Mouse (Mus musculus): ENCODE data around the gene Ager.

The Ager gene

DNA sequence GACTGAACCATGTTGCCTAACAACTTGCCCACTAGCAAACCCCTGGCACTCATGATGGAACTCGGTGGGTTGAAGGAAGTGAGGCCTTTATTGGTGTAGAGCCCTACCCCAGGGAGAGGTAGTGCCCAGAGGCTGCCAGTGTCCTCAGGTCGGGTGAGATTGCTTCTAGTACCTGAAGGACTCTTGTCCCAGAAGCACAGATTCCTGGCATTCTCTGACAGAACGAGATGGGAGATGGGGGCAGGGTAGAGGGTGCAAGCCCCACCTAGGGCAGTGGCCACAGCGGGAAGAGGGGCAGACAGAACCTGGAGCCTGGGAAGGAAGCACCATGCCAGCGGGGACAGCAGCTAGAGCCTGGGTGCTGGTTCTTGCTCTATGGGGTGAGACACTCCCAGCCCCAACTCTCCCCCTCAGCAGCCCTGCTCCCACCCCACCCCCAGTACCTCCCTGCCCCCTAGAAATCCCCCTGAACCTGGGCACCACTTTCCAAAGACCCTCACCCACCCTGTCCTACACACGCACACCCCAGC lies at the start of gene Ager:
Ager (plus strand) TSS at position 297 of the 530 bp plus-strand sequence.
- no peak for DNase-seq

DNA sequence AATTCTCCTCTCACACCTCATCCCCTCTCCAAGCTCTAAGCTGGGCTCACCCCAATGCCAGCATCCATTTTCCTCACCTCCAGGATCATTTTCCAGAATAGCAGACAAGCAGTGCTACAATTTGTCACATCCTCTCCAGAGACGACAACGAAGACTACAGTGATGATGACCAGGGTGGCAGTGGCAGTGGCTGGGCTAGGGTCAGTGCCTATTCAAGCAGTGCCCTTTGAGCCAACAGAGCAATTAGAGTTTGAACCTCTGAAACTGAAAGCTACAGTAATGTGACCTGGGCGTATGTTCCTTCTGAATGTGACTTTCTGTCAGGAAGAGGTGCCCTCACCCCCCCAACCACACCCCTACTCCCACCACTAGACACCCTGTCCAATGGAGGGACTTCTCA lies 48.5 kb upstream of the Ager start:
- DNase-seq: no peak

DNA sequence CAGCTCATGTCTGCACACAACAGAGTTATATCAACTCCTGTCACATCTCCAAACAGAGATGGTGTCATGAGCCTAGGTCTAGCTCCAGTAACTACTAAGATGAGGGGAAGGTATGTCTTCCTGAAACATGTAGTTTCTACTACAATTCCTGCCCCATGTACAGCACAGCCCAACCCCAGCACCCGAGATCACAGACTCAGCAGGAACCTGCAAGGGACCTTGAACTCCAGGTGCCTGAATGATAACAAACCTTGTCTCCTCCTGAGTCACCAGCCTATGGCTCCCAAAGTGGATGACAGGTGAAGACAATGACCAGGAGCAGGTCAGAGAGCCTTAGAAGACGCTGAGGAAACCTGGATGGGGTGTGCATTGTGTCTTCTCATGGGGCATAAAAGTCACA lies 47.8 kb upstream of the Ager start:
- no peak for DNase-seq

DNA sequence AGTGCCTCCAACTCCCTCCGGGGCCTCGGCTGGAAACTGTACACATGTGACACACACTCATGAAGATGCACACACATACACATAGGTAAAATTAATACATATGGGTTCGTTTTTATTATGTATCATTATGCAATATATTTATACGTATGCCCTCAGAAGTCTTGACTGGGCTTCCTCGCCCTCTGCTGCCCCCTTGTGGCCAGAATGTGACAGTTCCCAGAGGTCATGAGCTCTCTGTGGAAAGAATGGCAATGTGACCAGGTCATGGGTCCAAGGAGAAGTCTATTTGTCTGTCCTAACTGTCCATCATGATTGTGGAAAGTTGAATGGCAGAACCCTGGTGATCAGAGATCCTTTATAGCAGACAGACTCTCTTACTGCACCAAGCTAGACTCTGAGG lies 42.2 kb upstream of the Ager start:
- DNase-seq: peak; percentile 84

DNA sequence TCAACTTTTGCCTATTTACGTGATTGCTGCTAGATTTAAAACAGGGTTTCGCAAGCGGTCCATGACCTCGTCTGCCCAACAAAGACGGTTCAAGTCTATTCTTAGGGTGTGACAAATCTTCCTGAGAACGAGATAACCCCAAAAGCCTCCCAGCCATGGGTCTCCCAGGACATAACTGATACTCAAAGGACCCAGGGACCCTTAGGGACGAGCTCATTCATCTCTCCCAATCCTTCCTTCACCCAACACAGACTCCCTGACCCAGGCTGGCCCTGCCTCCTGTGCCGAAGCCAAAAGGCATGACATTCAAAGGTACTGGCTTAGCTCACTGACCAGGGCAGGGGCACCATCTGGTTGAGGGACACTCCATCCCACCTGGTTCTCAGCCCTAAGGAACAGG lies 41.3 kb upstream of the Ager start:
- no peak for DNase-seq

DNA sequence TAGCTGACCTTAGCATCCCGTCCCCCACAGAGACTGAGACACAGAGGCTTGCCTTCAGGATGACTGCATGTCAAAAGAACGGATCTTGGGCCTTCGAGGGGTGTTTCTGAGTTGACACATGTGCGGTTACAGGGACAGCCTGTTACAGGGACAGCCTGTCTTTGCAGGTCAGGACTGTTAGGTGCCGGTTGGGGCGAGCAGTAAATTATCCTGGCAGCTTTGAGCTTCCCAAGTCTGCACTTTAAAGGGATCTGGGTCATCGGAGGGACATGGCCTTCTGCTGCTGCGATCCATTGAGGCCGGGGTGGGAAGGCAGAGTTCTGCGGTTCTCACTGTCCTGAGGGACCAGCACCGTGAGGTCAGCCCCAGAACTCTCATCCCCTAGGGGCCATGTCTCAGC lies 40.3 kb upstream of the Ager start:
- no peak for DNase-seq

DNA sequence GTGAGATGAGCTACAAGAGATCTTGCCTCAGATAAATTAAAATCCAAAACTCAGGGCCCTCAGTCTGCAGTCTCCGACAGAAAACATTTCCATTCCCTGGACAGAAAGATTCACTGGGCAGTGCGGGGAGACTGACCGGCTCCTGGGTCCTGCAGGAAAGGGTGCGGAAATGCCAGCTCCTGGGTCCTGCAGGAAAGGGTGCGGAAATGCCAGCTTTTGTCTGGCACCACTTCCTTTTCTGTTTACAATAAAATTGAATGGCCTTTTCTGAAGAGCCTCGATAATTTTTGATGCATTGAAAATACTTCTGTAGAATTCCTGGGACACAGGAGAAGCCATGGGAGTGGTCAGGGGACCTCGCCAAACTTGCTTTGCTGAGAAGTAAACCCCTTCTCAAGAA lies 38.5 kb upstream of the Ager start:
- DNase-seq: no peak

DNA sequence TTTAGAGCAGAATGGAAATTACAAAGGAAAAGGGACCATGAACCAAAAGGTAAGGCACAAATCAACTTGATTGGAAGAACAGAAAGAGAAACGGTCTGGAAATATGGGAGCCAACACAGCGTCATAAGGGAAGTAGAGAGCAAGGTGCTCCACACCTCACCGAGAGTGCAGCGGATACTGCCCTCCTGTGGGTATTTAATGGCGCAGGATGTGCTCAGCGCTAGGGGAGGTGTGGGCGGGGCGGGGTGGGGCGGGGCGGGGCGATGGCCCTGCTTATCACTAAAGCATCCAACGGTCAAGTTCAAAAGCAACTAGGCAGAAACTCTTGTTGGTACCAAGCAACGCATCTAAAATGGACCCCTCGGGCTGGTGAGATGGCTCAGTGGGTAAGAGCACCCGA lies 37.8 kb upstream of the Ager start:
- DNase-seq: no peak

DNA sequence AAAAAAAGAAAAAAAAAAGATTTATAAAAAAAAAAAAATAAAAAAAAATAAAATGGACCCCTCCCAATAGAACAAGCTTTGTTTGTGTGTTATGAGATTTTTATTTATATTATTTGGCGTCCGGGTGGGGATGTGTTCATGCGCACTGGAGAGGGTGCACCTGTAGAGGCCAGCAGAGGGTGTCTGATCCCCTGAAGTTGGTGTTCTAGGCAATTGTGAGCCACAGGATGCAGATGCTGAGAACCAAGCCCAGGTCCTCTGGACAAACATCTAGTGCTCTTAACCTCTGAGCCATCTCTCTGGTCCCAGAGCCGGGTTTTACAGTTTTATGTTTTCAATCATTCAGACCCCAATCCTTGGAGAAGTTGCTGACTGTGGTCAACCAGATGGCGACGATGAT lies 37.2 kb upstream of the Ager start:
- DNase-seq: no peak

DNA sequence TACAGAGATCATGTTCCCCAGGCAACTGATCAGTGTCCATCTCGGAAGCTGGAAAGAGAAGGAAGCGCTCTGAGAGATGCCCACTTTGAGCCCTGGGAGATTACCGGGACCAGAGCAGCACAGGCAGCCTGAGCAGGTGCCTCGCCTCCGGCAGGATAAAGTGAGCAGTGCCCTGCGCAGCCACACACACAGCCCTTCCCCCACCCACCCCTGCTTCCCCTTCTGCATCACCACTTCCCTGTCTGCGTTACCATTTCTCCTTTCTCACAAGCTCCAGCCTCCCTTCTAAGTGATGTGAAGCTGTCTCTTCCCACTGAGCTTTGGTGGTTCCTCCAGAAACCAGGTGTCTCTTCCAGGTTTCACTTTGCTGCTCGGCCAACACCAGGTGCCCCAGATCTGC lies 36.5 kb upstream of the Ager start:
- DNase-seq: no peak

DNA sequence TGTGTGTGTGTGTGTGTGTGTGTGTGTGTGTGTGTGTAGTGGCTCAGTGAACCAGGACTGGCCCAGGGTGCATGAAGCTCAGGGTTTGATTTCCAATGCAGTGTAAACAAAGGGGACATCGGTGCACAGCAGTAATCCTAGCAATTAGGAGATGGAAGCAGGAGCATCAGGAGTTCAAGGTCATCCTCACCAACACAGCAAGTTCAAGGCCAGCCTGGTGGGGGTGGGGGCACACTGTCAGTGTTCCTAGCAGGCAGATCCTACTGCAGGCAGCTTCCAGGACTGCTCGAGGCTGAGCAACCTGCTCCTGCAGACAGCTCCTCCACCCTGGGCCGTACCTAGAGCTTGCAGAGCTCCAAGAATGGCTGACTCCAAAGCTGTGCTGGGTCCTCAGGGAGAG lies 35.1 kb upstream of the Ager start:
- no peak for DNase-seq

DNA sequence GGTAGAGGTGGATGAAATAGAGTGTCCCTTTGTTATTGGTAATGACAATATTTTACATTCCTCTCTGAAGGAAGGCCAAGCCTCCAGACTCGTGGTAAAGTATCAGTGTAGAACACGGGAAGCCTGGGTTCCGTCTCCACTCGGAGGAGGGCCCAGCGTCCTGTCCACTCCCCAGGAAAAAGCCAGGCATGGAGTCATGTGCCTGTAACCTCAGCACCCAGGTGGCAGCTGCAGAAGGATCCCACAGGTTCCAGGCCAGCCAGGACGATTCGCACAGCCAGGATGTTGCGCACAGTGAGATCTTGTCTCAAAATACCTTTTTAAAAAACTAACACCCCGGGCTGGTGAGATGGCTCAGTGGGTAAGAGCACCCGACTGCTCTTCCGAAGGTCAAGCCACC lies 34.3 kb upstream of the Ager start:
- DNase-seq: no peak

DNA sequence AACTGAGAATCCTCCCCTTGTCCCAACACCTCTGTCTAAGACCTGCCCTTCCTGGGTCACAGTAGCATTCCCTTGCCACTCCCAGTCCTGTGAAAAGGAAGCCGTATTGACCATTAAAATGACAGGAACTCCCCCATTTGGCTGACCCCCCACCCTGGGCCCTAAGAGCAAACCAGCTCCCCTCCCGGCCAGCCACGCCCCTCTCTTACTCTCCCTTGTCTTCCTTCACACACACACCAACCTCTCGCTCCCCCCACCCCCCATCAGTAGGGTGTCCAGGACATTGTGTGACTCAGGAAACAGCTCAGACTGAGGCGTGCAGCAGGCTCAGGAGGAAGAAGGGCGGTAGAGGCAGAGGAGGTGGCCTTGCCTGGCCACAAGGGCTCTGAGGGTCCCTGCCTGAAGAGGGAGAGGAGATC lies 33.6 kb upstream of the Ager start, which contains the start of gene Notch4:
Notch4 (plus strand) TSS at position 266 of the 419 bp plus-strand sequence.
- peak; percentile 58 for DNase-seq

DNA sequence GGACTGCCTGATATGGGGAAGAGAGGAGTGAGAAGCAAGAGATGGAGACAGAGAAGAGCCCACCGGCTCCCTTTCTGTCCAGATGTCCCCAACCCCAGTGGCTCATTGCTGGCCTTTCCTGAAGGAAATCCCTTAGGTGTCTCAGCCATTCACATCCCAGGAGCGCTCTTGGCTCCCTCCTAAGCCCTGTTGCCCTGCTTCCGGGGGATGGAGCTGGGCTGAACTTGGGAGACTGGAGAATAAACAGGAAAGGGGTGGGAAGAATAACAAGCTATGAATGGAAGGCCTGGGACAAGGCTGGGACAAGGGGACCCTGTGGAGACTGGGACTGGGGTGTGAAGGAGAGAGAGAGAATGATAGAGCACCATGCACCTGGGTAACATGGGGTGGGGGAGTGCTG lies 32.9 kb upstream of the Ager start:
- DNase-seq: peak; percentile 52

DNA sequence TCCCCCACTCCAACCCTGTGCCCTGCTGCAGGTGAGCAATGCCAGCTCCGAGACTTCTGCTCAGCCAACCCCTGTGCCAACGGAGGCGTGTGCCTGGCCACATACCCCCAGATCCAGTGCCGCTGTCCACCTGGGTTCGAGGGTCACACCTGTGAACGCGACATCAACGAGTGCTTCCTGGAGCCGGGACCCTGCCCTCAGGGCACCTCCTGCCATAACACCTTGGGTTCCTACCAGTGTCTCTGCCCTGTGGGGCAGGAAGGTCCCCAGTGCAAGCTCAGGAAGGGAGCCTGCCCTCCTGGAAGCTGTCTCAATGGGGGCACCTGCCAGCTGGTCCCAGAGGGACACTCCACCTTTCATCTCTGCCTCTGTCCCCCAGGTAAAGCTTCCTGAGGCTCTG lies 30.4 kb upstream of the Ager start:
- no peak for DNase-seq

DNA sequence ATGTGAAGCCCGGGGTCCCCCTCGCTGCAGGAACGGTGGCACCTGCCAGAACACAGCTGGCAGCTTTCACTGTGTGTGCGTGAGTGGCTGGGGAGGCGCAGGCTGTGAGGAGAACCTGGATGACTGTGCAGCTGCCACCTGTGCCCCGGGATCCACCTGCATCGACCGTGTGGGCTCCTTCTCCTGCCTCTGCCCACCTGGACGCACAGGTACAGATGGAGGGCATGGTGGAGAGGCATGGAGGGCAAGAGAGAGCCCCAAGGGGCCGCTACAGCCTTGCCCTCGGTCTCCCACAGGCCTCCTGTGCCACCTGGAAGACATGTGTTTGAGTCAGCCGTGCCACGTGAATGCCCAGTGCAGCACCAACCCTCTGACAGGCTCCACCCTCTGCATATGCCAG lies 29.2 kb upstream of the Ager start:
- no peak for DNase-seq

DNA sequence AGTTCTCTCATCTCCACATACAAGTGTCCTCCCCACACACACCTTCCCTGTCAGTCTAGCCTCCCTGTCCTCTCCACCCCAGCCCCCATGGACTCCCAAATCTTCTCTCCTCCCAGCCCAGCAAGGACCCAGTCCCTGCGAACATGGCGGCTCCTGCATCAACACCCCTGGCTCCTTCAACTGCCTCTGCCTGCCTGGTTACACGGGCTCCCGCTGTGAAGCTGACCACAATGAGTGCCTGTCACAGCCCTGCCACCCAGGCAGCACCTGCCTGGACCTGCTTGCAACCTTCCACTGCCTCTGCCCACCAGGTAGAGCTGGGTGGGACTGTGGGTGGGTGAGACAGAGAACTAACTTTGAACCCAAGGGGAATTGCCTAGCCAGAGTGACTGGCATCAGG lies 27.7 kb upstream of the Ager start:
- no peak for DNase-seq

DNA sequence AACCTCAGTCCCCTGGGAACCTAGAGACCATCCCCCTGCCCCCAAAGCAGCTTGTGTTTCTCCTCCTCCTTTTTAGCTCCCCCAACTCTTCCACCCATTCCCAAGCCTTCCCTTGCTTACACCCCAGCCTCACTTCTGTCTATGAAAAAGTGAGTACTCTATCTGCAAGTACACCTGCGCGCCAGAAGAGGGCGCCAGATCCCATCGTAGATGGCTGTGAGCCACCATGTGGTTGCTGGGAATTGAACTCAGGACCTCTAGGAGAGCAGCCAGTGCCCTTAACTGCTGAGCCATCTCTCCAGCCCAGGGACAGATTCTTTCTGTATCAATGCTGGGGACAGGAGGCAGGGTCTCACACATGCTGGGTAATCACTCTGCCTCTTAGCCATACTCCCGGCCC lies 25.8 kb upstream of the Ager start:
- no peak for DNase-seq

DNA sequence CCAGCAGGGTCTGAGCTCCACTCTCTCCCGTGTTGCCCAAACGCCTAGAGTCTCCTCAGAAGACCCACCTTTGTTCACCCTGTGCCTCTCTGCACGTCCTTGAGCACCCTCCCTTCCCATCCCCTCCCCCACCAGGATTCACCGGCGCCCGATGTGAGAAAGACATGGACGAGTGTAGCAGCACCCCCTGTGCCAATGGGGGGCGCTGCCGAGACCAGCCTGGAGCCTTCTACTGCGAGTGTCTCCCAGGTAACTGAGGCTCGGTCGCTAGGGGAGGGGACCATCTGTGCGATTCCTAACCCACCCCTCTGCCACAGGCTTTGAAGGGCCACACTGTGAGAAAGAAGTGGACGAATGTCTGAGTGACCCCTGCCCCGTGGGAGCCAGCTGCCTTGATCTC lies 25.3 kb upstream of the Ager start:
- no peak for DNase-seq

DNA sequence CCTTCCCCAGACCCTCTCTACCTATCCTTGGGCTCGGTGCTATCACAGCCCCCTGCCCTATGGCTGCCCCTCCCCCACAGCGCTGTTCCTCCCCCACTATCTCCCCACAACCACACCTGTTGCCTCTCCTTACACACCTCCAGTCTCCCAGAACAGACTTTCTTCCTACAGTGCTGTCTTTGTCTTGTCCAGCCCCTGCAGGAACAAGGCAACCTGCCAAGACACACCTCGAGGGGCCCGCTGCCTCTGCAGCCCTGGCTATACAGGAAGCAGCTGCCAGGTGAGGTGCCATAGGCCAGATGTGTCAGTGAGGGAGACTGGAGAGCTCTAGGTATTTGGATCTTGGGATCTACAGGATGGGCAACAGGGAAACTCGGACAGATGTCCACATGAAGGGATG lies 21.1 kb upstream of the Ager start:
- DNase-seq: no peak

DNA sequence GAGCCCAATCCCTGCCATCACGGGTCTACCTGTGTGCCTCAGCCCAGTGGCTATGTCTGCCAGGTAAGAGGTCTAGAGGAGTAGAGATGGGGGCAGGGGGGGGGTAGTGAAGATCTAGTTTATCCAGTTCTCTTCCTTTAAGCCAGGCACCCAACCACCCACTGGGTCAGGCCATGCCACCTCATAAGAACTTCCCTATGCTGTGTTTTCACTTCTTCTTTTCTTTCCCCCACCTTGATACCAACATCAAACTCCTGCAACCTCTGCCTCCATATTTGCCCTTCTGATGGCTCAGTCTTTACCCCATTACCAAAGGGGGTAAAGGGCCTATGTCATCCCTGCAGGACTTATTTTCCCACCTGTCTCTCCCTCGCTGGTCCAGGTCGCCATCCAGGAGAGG lies 19.6 kb upstream of the Ager start:
- DNase-seq: no peak

DNA sequence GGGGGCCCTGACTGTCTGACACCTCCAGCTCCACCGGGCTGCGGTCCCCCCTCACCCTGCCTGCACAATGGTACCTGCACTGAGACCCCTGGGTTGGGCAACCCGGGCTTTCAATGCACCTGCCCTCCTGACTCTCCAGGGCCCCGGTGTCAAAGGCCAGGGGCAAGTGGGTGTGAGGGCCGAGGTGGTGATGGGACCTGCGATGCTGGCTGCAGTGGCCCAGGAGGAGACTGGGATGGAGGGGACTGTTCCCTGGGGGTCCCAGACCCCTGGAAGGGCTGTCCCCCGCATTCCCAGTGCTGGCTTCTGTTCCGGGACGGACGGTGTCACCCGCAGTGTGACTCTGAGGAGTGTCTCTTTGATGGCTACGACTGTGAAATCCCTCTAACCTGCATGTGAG lies 15.1 kb upstream of the Ager start:
- DNase-seq: no peak

DNA sequence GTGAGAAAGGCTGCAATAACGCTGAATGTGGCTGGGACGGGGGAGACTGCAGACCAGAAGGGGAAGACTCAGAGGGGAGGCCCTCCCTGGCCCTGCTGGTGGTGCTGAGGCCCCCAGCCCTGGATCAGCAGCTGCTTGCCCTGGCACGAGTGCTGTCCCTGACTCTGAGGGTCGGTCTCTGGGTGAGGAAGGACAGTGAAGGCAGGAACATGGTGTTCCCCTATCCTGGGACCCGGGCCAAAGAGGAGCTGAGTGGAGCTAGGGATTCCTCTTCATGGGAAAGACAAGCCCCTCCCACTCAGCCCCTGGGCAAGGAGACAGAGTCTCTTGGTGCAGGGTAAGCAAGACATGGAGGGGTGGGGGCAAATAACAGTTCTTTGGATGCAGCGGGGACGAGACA lies 14.3 kb upstream of the Ager start:
- DNase-seq: no peak

DNA sequence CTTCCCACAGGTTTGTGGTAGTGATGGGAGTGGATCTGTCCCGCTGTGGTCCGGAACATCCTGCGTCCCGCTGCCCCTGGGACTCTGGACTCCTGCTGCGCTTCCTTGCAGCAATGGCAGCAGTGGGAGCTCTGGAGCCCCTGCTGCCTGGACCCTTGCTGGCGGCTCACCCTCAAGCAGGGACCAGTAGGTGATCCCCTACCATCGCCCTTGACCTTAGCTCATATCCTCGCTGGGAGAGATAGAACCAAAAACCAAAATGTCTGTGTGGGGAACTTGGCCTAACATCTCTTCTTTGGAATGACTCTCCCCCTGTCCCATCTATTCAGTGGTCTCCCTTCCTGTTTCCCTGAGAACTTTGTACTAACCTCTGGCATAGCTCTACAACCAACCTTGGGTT lies 13.8 kb upstream of the Ager start:
- DNase-seq: no peak

DNA sequence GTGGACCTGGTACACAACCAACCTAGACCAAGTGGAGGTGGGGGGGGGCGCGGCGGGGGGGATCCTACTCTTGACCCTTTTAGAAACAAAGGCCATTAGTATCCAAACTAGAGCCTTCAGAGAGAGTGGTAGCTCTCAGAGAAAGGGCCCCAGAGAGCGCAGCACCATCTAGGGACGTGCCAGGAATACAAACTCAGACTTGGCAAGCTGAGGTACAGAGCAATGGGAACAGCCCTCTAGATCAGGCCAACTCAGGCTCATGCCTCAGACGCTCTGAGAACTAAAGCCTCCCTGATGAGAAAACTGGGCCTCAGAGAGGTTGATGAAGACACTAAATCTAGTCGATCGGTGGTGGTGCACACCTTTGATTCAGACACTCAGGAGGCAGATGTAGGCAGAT lies 12.5 kb upstream of the Ager start:
- DNase-seq: no peak

All from kidney, adult 18-20 months (tissue).